Mouse (Mus musculus) skeletal muscle tissue, adult 2 months (tissue): ENCODE data around the gene Srebf1.

ENCODE experiments used
- DNase-seq: peaks from one replicate; pipeline ENCODE4 v3.0.0-alpha.2; 2012; ENCODE audit warnings: low read depth, low spot score

Srebf1 gene

GRCm38 (mm10) chr11:60222469-60223236, at the start of gene Srebf1:
Gene Srebf1 (minus strand): TSS chr11:60222581.
- peak; percentile 78 for DNase-seq

GRCm38 (mm10) chr11:60268563-60268962, 46.2 kb upstream of the Srebf1 start:
- DNase-seq = no peak

GRCm38 (mm10) chr11:60265271-60265985, 43.0 kb upstream of the Srebf1 start:
- DNase-seq = no peak

GRCm38 (mm10) chr11:60264651-60265050, 42.3 kb upstream of the Srebf1 start:
- no peak for DNase-seq

GRCm38 (mm10) chr11:60262396-60262795, 40.0 kb upstream of the Srebf1 start:
- DNase-seq = no peak

GRCm38 (mm10) chr11:60260743-60261142, 38.4 kb upstream of the Srebf1 start:
- DNase-seq = no peak

GRCm38 (mm10) chr11:60257696-60258095, 35.3 kb upstream of the Srebf1 start:
- DNase-seq = no peak

- DNase-seq = no peak
Observed at GRCm38 (mm10) chr11:60256713-60257112, 34.3 kb upstream of the Srebf1 start.

- no peak for DNase-seq
Observed at GRCm38 (mm10) chr11:60256176-60256681, 33.8 kb upstream of the Srebf1 start.

GRCm38 (mm10) chr11:60255639-60256038, 33.3 kb upstream of the Srebf1 start:
- DNase-seq = no peak

- no peak for DNase-seq
Observed at GRCm38 (mm10) chr11:60255181-60255580, 32.8 kb upstream of the Srebf1 start.

GRCm38 (mm10) chr11:60254308-60254707, 31.9 kb upstream of the Srebf1 start:
- no peak for DNase-seq

GRCm38 (mm10) chr11:60253546-60253945, 31.2 kb upstream of the Srebf1 start:
- no peak for DNase-seq

GRCm38 (mm10) chr11:60250971-60251643, 28.7 kb upstream of the Srebf1 start:
- DNase-seq = peak; percentile 36

GRCm38 (mm10) chr11:60249885-60250284, 27.5 kb upstream of the Srebf1 start:
- DNase-seq = no peak

- DNase-seq = no peak
Observed at GRCm38 (mm10) chr11:60248596-60249404, 26.4 kb upstream of the Srebf1 start.

GRCm38 (mm10) chr11:60247753-60248550, 25.6 kb upstream of the Srebf1 start:
- DNase-seq = no peak

- DNase-seq = no peak
Observed at GRCm38 (mm10) chr11:60246077-60246476, 23.7 kb upstream of the Srebf1 start.

- no peak for DNase-seq
Observed at GRCm38 (mm10) chr11:60244503-60245143, 22.2 kb upstream of the Srebf1 start.

- no peak for DNase-seq
Observed at GRCm38 (mm10) chr11:60240509-60240908, 18.1 kb upstream of the Srebf1 start.
